Mouse (Mus musculus): Measurements from ENCODE around the gene Arhgef12. TPM values are rescaled to one million over a fixed set of nuclear protein-coding genes. Genes with fewer than 3 reads are reported as not detected.

Arhgef12 gene
- polyA plus RNA-seq, 1 experiment from 2014 or later: 20.3 TPM

DNA sequence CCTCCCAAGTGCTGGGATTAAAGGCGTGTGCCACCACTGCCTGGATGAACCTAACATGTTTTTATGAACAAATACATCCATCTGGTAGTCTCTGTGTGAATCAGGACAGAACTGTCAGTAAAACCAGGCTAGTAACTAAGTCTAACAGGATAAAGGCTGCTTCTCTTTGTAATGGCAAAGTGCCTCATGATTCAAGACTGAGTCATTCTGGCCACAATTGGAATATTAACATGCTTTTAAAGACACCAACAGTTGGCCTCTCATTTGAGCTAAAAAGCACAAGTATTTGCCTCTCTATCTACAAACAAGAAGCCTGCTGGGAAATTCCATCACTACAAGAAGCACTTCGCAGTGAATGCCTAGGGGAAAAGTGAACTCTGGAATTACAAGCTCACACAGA, 91.7 kb downstream of the Arhgef12 start:
- ATAC-seq (ENCODE audit: low FRiP score, low read depth): no peak
- Histone ChIP-seq H3K36me3 (peaks cover 49% of the 10 kb centered on the region), H3K4me1 (replicated peaks) (no peaks in the 10 kb centered on the region), H3K27ac (replicated peaks) (no peak overlapping the region), H3K4me2 (no peak overlapping the region), H3K4me3 (no peak overlapping the region), H3K9me3 (no peaks in the 10 kb centered on the region), H3K27me3 (no peaks in the 10 kb centered on the region), H3K9ac (no peak overlapping the region)
- 88% methylated on average over 2 of the region's 2 CpGs for WGBS

DNA sequence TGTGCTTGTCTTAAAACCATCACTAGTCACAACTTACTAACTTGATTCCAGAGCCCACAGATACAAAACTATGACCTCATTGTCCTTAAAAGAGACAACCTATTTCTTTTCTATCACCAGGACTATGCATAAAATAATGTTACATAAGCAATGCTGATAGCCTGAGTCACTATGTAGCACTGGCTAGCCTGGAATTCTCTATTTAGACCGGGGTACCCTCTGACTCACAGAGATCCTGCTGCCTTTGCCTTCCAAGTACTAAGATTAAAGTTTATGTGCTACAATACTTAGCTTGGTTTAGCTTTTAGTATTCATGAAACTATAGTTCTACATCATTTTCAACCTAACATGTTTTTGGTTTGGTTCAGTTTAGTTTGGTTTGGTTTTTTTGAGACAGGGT, 92.2 kb downstream of the Arhgef12 start:
- no peak for ATAC-seq (ENCODE audit: low FRiP score, low read depth)
- H3K36me3 ChIP-seq: peaks cover 51% of the 10 kb centered on the region
- H3K27ac ChIP-seq (replicated peaks): no peak overlapping the region
- no peak overlapping the region for H3K4me3 ChIP-seq
- H3K27me3 ChIP-seq: no peaks in the 10 kb centered on the region
- H3K4me2 ChIP-seq: no peak overlapping the region
- no peaks in the 10 kb centered on the region for H3K4me1 ChIP-seq (replicated peaks)
- no peak overlapping the region for H3K9ac ChIP-seq
- H3K9me3 ChIP-seq: no peaks in the 10 kb centered on the region
- 100% methylated on average over 1 of the region's 1 CpGs for WGBS

DNA sequence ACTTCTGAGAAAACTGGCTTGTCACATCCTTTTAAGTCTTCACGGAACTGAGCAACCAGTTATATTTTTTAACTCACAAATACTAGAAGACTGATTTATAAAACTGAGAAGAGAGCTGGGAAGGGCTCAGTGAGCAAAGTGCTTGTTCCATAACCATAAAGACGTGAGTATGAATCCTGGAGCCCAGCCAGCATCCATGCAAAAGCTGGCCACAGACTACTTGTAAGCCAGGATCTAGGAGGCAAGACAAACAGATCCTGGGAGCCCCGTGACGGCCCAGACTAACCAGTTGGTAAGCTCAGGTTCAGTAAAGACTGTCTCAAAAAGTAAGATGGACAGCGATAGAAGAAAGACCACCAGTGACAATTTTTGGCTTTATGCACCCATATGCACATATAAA, 94.5 kb downstream of the Arhgef12 start:
- Histone ChIP-seq H3K36me3 (peaks cover 61% of the 10 kb centered on the region), H3K27me3 (no peaks in the 10 kb centered on the region), H3K4me2 (no peak overlapping the region), H3K9me3 (no peaks in the 10 kb centered on the region), H3K27ac (replicated peaks) (no peak overlapping the region), H3K9ac (no peak overlapping the region), H3K4me1 (replicated peaks) (no peaks in the 10 kb centered on the region), H3K4me3 (no peak overlapping the region)
- ATAC-seq (ENCODE audit: low FRiP score, low read depth): no peak
- WGBS: 81% methylated on average over 5 of the region's 5 CpGs

DNA sequence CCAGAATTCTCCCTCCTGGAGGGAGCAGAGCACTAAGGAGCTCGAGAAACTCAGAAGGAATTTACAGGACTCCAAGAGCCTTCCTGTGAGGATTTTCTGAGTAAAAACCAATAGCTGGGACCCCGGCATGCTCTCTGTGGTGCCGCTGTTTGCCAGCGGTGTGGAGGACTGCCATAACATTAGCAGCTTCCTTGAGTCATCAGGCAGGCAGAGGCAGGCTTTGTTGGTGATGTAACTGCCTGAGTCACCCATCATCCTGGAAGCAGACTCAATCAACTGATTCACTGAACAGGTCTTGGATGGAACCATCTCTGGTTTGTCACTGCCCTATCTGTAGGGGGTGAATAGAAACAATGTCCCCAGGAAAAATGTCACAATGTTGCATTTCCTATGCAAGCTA, 96.0 kb downstream of the Arhgef12 start:
- 80% methylated on average over 4 of the region's 4 CpGs for WGBS
- no peaks in the 10 kb centered on the region for H3K27me3 ChIP-seq
- H3K4me1 ChIP-seq (replicated peaks): no peaks in the 10 kb centered on the region
- ATAC-seq (ENCODE audit: low FRiP score, low read depth): no peak
- no peak overlapping the region for H3K9ac ChIP-seq
- H3K36me3 ChIP-seq: peaks cover 60% of the 10 kb centered on the region
- no peaks in the 10 kb centered on the region for H3K9me3 ChIP-seq
- no peak overlapping the region for H3K4me2 ChIP-seq
- no peak overlapping the region for H3K4me3 ChIP-seq
- H3K27ac ChIP-seq (replicated peaks): no peak overlapping the region

DNA sequence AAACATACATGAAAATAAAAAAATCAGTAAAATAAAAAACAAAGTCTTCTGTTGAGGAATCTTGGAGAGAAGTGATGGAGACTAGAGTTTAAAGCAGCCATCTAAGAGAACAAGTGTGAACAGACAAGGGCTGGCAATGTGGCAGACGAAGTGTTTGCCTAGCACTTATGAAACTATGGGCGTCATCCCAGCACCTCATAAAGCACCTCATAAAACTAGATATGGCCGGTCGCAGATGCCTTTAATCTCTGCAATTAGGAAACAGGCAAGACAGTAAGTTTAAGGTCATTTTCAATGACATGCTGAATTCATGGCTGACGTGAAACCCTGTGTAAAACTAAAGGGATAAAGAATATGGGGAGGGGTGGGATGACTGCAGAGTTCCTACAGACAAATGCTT, 103.2 kb downstream of the Arhgef12 start:
- Histone ChIP-seq H3K4me2 (no peak overlapping the region), H3K27ac (replicated peaks) (no peak overlapping the region), H3K4me1 (replicated peaks) (no peaks in the 10 kb centered on the region), H3K36me3 (peaks cover 77% of the 10 kb centered on the region), H3K4me3 (no peak overlapping the region), H3K27me3 (no peaks in the 10 kb centered on the region), H3K9me3 (no peaks in the 10 kb centered on the region), H3K9ac (no peak overlapping the region)
- no peak for ATAC-seq (ENCODE audit: low FRiP score, low read depth)
- WGBS: 94% methylated on average over 5 of the region's 5 CpGs

DNA sequence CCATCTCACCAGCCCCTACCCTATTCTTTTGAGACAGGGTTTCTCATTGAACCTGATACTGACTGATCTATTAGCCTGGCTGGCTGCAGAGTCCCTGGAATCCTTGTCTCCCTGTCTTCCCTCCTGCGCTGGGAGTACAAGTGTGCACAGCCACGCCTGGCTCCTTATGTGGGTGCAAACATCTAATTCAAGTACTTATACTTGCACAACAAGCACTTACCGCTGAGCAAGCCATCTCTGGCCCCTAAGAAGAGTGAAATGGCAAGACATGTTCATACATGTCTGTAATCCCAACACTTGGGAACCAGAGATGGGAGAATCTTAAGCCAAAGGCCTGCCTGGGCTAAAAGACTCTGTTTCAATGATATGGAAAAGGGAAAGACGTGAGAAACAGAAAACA, 104.0 kb downstream of the Arhgef12 start:
- 90% methylated on average over 4 of the region's 4 CpGs for WGBS
- no peaks in the 10 kb centered on the region for H3K9me3 ChIP-seq
- H3K4me3 ChIP-seq: no peak overlapping the region
- peaks cover 81% of the 10 kb centered on the region for H3K36me3 ChIP-seq
- H3K9ac ChIP-seq: no peak overlapping the region
- H3K27me3 ChIP-seq: no peaks in the 10 kb centered on the region
- H3K27ac ChIP-seq (replicated peaks): no peak overlapping the region
- H3K4me1 ChIP-seq (replicated peaks): no peaks in the 10 kb centered on the region
- no peak for ATAC-seq (ENCODE audit: low FRiP score, low read depth)
- H3K4me2 ChIP-seq: no peak overlapping the region

DNA sequence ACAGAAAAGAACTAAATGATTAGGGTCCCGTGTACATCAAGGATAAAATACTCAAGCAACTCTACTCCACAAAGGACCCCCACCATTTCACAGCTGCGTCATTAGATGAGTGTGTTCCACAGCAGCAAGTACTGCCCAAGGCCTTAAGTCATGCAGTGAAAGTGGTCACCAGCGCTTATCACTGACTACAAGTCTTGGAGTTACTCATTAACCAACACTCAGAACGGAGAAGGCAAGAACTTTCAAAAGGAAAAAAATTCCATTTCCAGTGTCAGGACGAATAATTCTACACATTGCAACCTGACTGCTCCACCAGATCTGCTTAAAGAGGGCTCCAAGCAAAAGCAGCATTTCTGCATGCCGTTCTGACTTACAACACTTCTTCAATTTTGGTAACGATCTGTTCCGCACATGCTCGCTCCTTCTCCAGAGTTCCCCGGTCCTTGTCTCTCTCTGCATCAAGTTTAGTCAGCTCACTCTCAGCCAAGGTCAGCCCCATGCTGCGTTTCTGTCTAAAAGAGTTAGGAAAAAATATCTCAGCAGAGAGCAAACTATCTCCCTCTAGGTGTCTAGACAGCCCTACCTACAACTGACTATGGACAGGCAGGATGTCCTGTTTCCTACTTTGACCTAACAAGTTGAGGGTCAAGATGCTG, 106.3 kb downstream of the Arhgef12 start:
- no peak overlapping the region for H3K27ac ChIP-seq (replicated peaks)
- no peak for ATAC-seq (ENCODE audit: low FRiP score, low read depth)
- no peaks in the 10 kb centered on the region for H3K9me3 ChIP-seq
- H3K36me3 ChIP-seq: peaks cover 83% of the 10 kb centered on the region
- no peak overlapping the region for H3K4me3 ChIP-seq
- no peaks in the 10 kb centered on the region for H3K27me3 ChIP-seq
- no peaks in the 10 kb centered on the region for H3K4me1 ChIP-seq (replicated peaks)
- H3K9ac ChIP-seq: no peak overlapping the region
- no peak overlapping the region for H3K4me2 ChIP-seq
- WGBS: 93% methylated on average over 11 of the region's 11 CpGs

DNA sequence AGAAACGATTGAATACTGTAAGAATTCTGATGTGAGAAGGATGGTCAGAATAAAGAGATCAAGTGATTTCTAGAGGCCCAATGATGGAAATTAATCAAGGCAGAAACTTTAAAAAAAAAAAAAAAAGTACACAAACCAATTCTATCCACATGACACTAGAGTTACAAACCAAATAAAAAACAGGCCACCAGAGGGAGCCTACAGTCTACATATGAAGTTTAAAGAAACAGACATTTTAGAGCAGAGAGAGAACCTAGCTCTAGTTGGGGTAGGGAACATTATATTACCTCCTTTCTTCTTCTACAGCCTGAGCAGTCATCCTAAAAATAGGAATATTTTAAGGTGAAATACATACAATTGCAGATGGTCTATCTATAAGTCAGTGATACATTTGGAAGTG, 107.0 kb downstream of the Arhgef12 start:
- 95% methylated on average over 1 of the region's 1 CpGs for WGBS
- Histone ChIP-seq H3K9ac (no peak overlapping the region), H3K4me2 (no peak overlapping the region), H3K9me3 (no peaks in the 10 kb centered on the region), H3K4me1 (replicated peaks) (no peaks in the 10 kb centered on the region), H3K4me3 (no peak overlapping the region), H3K36me3 (peaks cover 85% of the 10 kb centered on the region), H3K27ac (replicated peaks) (no peak overlapping the region), H3K27me3 (no peaks in the 10 kb centered on the region)
- no peak for ATAC-seq (ENCODE audit: low FRiP score, low read depth)

DNA sequence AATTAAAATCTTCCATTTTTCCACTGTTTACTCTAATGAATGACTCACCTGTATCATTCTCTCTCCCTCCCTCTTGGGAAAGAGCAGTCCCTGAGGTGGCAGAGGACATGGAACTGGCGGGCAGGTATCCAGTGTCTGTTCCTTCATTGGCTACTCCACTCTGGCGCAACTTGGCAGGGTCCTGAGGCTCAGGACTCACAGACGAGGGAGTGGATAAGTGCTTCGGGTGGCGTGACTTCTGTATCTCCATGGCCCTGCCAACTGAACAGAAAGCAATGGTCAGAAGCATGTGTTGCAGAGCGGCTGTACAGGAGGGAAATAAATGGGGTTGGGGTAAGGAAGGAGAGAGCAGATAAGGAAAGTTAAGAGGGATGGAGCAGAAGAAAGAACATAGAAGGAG, 109.5 kb downstream of the Arhgef12 start:
- Histone ChIP-seq H3K4me2 (no peak overlapping the region), H3K9ac (no peak overlapping the region), H3K36me3 (peaks cover 79% of the 10 kb centered on the region), H3K9me3 (no peaks in the 10 kb centered on the region), H3K27ac (replicated peaks) (no peak overlapping the region), H3K27me3 (no peaks in the 10 kb centered on the region), H3K4me1 (replicated peaks) (no peaks in the 10 kb centered on the region), H3K4me3 (no peak overlapping the region)
- 96% methylated on average over 6 of the region's 6 CpGs for WGBS
- no peak for ATAC-seq (ENCODE audit: low FRiP score, low read depth)

DNA sequence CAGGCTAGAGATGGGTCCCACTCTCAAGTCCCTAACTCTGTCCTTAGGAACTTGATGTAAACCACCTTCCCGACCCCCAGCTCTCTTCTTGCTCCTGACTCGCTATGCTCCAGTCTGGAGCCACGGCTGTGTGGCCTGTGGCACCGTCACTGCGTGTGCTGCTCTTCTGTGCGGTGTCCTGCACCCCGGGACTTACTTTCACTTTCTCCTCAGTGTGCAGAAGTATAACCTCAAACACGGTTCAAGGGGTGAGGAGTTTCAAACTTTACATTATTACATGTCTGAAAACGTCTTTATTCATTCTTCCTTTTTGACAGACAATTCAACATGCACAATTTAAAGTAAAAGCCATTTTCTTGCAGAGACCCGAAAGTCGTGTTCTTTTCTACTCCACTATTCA, 111.7 kb downstream of the Arhgef12 start:
- H3K9me3 ChIP-seq: no peaks in the 10 kb centered on the region
- no peak for ATAC-seq (ENCODE audit: low FRiP score, low read depth)
- H3K9ac ChIP-seq: no peak overlapping the region
- H3K27me3 ChIP-seq: no peaks in the 10 kb centered on the region
- H3K4me3 ChIP-seq: no peak overlapping the region
- H3K4me2 ChIP-seq: no peak overlapping the region
- H3K27ac ChIP-seq (replicated peaks): no peak overlapping the region
- H3K36me3 ChIP-seq: peaks cover 76% of the 10 kb centered on the region
- H3K4me1 ChIP-seq (replicated peaks): no peaks in the 10 kb centered on the region
- 93% methylated on average over 11 of the region's 11 CpGs for WGBS

DNA sequence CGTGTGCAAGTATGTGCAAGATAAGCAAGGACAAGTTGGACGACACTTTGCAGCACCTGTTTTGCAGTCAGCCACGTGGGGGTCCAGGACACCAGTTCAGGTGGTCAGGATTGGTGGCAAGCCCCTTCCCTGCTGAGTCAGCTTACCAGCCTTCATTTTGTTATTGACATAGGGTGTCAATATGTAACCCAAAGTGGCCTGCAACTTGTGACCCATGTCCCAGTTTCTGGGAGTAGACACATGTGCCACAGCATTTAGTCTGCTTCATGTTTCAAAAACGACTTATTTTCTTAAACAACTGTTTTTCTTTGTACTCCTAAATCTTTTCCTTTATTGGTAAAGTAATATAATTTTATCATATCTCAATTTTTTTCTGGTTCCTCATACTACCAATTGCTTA, 112.3 kb downstream of the Arhgef12 start:
- no peak for ATAC-seq (ENCODE audit: low FRiP score, low read depth)
- H3K36me3 ChIP-seq: peaks cover 77% of the 10 kb centered on the region
- no peak overlapping the region for H3K4me2 ChIP-seq
- H3K9ac ChIP-seq: no peak overlapping the region
- H3K27me3 ChIP-seq: no peaks in the 10 kb centered on the region
- no peak overlapping the region for H3K4me3 ChIP-seq
- 93% methylated on average over 4 of the region's 4 CpGs for WGBS
- H3K9me3 ChIP-seq: no peaks in the 10 kb centered on the region
- H3K27ac ChIP-seq (replicated peaks): no peak overlapping the region
- H3K4me1 ChIP-seq (replicated peaks): no peaks in the 10 kb centered on the region

DNA sequence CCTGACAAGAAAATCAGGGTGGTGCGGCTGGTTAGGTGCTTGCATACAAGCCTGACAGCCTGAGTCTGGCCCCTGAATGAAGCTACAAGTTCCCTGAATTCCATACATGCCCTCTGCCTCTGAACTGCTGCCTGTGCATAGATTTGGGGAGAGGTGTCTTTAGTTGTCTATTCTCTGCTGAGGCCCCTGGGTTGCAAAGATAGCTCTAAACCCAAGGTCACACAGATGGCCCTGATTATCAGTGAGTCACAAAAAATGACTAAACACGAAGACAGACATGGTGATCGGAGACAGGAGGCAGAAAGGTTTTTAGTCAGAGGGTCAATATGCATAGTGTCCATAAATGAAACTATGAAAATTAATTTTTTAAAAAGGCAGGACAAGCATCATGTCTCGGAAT, 113.4 kb downstream of the Arhgef12 start:
- H3K9me3 ChIP-seq: no peaks in the 10 kb centered on the region
- H3K4me3 ChIP-seq: no peak overlapping the region
- H3K36me3 ChIP-seq: peaks cover 75% of the 10 kb centered on the region
- no peak for ATAC-seq (ENCODE audit: low FRiP score, low read depth)
- H3K27me3 ChIP-seq: no peaks in the 10 kb centered on the region
- H3K4me2 ChIP-seq: no peak overlapping the region
- H3K27ac ChIP-seq (replicated peaks): no peak overlapping the region
- 94% methylated on average over 4 of the region's 4 CpGs for WGBS
- H3K9ac ChIP-seq: no peak overlapping the region
- H3K4me1 ChIP-seq (replicated peaks): no peaks in the 10 kb centered on the region

DNA sequence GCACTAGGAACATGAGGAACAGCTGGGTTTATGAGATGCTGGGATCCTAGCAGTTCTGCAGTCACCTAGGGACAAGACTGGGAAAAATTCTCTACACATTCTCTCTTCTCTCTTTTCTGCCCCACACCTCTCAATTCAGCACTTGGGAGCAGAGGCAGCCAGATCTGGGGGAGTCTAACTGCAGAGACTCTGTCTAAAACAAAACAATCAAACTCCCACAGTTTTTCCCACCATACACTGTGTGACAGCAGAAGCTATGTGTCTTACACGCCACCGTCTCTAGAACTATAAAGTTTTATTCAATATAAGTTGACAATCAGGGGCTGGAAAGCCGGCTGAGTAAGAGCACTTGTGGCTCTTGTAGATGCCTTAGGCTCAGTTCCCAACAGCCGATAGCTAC, 119.1 kb downstream of the Arhgef12 start:
- H3K4me3 ChIP-seq: no peak overlapping the region
- no peak overlapping the region for H3K27ac ChIP-seq (replicated peaks)
- WGBS: 89% methylated on average over 4 of the region's 4 CpGs
- no peaks in the 10 kb centered on the region for H3K27me3 ChIP-seq
- peaks cover 75% of the 10 kb centered on the region for H3K36me3 ChIP-seq
- H3K9me3 ChIP-seq: no peaks in the 10 kb centered on the region
- H3K9ac ChIP-seq: no peak overlapping the region
- no peaks in the 10 kb centered on the region for H3K4me1 ChIP-seq (replicated peaks)
- no peak overlapping the region for H3K4me2 ChIP-seq
- ATAC-seq (ENCODE audit: low FRiP score, low read depth): no peak

All from hindbrain, embryonic 15.5 days (tissue).